Mouse (Mus musculus) heart, embryonic 12.5 days (tissue): ENCODE measurements around the gene Rcc1l. TPM values are rescaled to one million over a fixed set of nuclear protein-coding genes. Genes with fewer than 3 reads are reported as not detected.
A peak's percentile ranks its signal among the peaks of the same experiment; 100 is the strongest.

Source experiments
- ATAC-seq: fragments of 200-750 bp; cut with Nextera tagmentation; 2 replicates; pipeline ENCODE4 v1.8.0; 2017; ENCODE audit warnings: moderate TSS enrichment, moderate library complexity; ENCODE audit not compliant: insufficient number of reproducible peaks, low FRiP score
- H3K27ac ChIP-seq: fragments of 300-500 bp; sonication (generic); 2 replicates; pipeline ENCODE4 v1.5.1; 2016; ENCODE audit warnings: mild to moderate bottlenecking, moderate library complexity; ENCODE audit not compliant: poor library complexity, severe bottlenecking
- H3K27me3 ChIP-seq: fragments of 300-500 bp; sonication (generic); replicated peaks from 2 replicates; pipeline ENCODE4 v1.6.1; 2016; ENCODE audit warnings: mild to moderate bottlenecking, moderate library complexity
- H3K36me3 ChIP-seq: fragments of 300-500 bp; sonication (generic); 2 replicates; pipeline ENCODE4 v1.6.1; 2016; ENCODE audit warnings: mild to moderate bottlenecking, moderate library complexity
- H3K4me1 ChIP-seq: fragments of 300-500 bp; sonication (generic); replicated peaks from 2 replicates; pipeline ENCODE4 v1.6.1; 2016; ENCODE audit warnings: mild to moderate bottlenecking
- H3K4me2 ChIP-seq: fragments of 300-500 bp; sonication (generic); 2 replicates; pipeline ENCODE4 v1.6.1; 2016; ENCODE audit warnings: mild to moderate bottlenecking, moderate library complexity
- H3K4me3 ChIP-seq: fragments of 300-500 bp; sonication (generic); 2 replicates; pipeline ENCODE4 v1.5.1; 2016; ENCODE audit warnings: mild to moderate bottlenecking
- H3K9ac ChIP-seq: fragments of 300-500 bp; sonication (generic); 2 replicates; pipeline ENCODE4 v1.6.1; 2016; ENCODE audit warnings: mild to moderate bottlenecking, moderate library complexity
- H3K9me3 ChIP-seq: fragments of 300-500 bp; sonication (generic); replicated peaks from 2 replicates; pipeline ENCODE4 v1.6.1; 2016; ENCODE audit warnings: mild to moderate bottlenecking, moderate library complexity
- WGBS: fragments of 180-500 bp; shearing (Covaris S2); methylation state at CpG from one replicate; pipeline ENCODE4 v1.1.7; 2016; 5-methylcytosine and 5-hydroxymethylcytosine counted together
- polyA plus RNA-seq: library from polyadenylated mRNA; unstranded; fragments of >200 nt; fragmentation: Nextera tagmentation; extraction: Ambion mirVana; gene quantifications from 2 replicates; pipeline ENCODE4 v1.2.1, GENCODE M21; 2016

The Rcc1l gene
- polyA plus RNA-seq, 1 experiment from 2014 or later, result 25.4 TPM

DNA sequence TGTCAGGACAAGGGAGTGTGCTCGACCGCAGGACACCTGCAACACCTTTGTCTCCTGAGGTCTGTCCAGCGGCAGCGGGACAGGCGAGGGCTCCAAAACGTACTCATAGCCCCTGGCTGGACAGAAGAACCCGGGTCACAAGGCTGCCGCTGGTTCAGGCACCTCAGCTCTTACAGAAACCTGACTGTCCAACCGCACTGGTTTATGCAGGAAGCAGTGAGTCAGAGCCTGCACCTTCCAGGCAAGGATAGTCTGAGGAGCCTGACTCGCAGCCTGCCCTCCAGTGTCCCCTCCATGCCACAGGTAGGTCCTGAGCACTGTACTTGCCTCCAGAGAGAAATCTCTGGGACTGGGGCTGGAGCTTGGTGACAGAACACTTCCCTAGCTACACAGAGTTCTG lies 7.3 kb downstream of the Rcc1l start:
- ATAC-seq, result no peak
- H3K9me3 ChIP-seq, result no peaks in the 10 kb centered on the region
- WGBS, result 90% methylated on average over 10 of the region's 10 CpGs
- no peaks in the 10 kb centered on the region for H3K27me3 ChIP-seq
- H3K4me1 ChIP-seq, result peaks cover 10% of the 10 kb centered on the region
- H3K36me3 ChIP-seq, result peaks cover 71% of the 10 kb centered on the region
- H3K4me3 ChIP-seq, result no peak overlapping the region
- no peak overlapping the region for H3K27ac ChIP-seq
- H3K9ac ChIP-seq, result no peak overlapping the region
- no peak overlapping the region for H3K4me2 ChIP-seq

DNA sequence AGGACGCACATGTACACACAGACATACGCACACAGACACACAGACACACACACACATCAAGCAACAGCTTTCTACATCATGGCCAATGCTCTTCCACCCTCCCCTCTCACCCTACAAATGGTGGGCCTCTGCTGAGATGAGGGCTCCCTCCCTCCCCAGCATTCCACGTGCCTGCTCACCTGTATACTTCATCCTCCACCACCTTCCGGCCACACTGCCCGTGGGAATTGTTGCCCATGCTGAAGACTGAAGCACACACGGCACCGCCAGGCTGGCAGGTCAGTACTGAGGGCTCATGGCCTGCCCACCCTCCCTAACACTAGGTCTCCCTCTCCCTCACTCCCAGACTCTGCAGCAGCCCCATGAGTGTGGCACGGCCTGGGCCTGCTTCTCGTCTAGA lies 8.5 kb downstream of the Rcc1l start:
- WGBS, result 88% methylated on average over 9 of the region's 9 CpGs
- no peak overlapping the region for H3K9ac ChIP-seq
- H3K4me2 ChIP-seq, result no peak overlapping the region
- ATAC-seq, result no peak
- H3K4me1 ChIP-seq, result peaks cover 10% of the 10 kb centered on the region
- H3K9me3 ChIP-seq, result no peaks in the 10 kb centered on the region
- no peak overlapping the region for H3K27ac ChIP-seq
- peaks cover 78% of the 10 kb centered on the region for H3K36me3 ChIP-seq
- H3K4me3 ChIP-seq, result no peak overlapping the region
- H3K27me3 ChIP-seq, result no peaks in the 10 kb centered on the region

DNA sequence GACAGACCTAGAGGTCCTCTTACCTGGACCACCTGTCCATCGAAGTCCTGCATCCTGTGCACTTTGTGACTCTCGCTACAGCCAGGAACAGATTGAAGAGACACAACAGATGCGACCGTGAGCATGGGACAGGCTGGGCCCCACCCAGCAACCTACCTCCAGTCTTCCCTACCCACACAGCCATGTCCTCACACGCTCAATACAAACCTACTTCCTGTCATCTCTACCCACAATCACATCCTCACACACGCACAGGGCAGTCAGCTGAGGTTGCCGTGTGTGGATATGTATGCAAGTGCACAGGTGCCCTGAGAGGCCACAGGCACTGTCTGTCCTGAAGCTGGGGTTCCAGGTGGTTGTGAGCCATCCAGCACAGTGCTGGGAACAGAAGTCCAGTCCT lies 9.9 kb downstream of the Rcc1l start:
- Histone ChIP-seq H3K4me2 (no peak overlapping the region), H3K36me3 (peaks cover 81% of the 10 kb centered on the region), H3K4me3 (no peak overlapping the region), H3K9ac (no peak overlapping the region), H3K27me3 (no peaks in the 10 kb centered on the region), H3K27ac (no peak overlapping the region), H3K9me3 (no peaks in the 10 kb centered on the region), H3K4me1 (peaks cover 10% of the 10 kb centered on the region)
- ATAC-seq, result no peak
- 91% methylated on average over 7 of the region's 7 CpGs for WGBS

DNA sequence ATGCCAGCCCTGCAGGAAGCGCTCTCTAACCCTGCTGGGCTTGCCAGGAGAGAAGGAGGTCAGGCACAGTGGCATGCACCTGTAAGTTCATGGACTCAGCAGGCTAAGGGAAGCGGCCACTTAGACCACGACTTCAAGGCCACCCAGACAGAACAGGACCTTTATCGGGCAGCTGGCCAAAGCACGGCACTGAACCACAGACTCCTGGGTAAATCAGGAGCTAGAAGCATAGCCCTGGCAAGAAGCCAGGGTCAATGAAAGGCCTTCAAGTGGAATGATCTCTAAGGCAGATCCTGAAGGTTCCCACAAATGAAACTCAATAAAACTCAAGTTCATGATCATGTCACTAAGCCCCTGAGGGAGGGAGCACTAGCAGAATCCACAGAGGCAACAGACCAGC lies 11.9 kb downstream of the Rcc1l start:
- ATAC-seq, result no peak
- Histone ChIP-seq H3K4me3 (no peak overlapping the region), H3K4me1 (peaks cover 10% of the 10 kb centered on the region), H3K36me3 (peaks cover 81% of the 10 kb centered on the region), H3K9ac (no peak overlapping the region), H3K27me3 (no peaks in the 10 kb centered on the region), H3K4me2 (no peak overlapping the region), H3K27ac (no peak overlapping the region; the same call in 1 of the 2 replicates), H3K9me3 (no peaks in the 10 kb centered on the region)
- 57% methylated on average over 5 of the region's 5 CpGs for WGBS

DNA sequence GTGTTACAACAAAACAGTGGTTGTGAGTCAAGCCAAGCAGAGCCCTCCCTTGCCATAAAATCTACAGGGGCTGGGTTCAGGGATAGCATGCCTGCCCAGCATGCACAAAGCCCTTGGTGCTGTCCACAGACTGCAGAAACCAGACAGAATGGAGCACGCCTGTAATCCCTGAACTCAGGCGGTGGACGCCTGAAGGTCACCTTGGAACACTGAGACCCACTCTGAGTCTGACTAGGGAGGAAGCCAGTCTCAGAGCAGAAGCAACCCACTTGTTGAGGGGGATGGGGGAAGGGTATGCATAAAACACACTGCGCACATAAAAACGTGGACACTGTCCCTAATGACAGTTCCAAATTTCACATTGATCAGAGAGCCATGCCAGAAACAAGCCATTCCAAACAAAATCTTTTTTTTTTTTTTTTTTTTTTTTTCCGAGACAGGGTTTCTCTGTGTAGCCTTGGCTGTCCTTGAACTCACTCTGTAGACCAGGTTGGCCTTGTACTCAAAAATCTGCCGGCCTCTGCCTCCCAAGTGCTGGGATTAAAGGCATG lies 20.6 kb downstream of the Rcc1l start:
- 74% methylated on average over 7 of the region's 7 CpGs for WGBS
- no peak for ATAC-seq
- Histone ChIP-seq H3K27ac (no peak overlapping the region), H3K4me1 (no peaks in the 10 kb centered on the region; the same call in 1 of the 2 replicates), H3K4me2 (no peak overlapping the region), H3K4me3 (no peak overlapping the region), H3K9ac (no peak overlapping the region), H3K9me3 (no peaks in the 10 kb centered on the region), H3K27me3 (no peaks in the 10 kb centered on the region), H3K36me3 (peaks cover 86% of the 10 kb centered on the region)

DNA sequence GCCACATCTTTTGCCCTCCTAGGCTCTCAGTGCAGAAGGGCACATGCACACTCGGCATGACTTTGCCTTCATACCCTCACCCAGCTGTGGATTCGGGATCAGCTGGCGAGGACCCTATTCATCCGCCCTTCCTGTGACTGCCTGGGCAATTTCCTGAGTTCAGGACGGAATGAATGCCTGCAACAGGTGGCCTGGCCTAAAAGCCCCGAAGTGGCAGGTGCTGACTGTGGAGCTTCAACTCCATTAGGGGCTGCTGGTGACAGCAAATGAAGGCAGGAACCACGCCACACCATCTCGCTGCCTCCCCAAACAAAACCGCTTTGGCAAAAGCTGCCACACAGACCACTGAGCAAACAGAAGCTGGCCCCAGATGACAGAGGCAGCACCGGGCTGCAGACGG lies 24.7 kb downstream of the Rcc1l start:
- no peak for ATAC-seq
- H3K36me3 ChIP-seq, result peaks cover 83% of the 10 kb centered on the region
- H3K4me2 ChIP-seq, result no peak overlapping the region
- H3K27me3 ChIP-seq, result no peaks in the 10 kb centered on the region
- no peak overlapping the region for H3K27ac ChIP-seq
- WGBS, result 92% methylated on average over 11 of the region's 11 CpGs
- peaks cover 6% of the 10 kb centered on the region for H3K4me1 ChIP-seq
- H3K9me3 ChIP-seq, result no peaks in the 10 kb centered on the region
- H3K9ac ChIP-seq, result no peak overlapping the region
- H3K4me3 ChIP-seq, result no peak overlapping the region

DNA sequence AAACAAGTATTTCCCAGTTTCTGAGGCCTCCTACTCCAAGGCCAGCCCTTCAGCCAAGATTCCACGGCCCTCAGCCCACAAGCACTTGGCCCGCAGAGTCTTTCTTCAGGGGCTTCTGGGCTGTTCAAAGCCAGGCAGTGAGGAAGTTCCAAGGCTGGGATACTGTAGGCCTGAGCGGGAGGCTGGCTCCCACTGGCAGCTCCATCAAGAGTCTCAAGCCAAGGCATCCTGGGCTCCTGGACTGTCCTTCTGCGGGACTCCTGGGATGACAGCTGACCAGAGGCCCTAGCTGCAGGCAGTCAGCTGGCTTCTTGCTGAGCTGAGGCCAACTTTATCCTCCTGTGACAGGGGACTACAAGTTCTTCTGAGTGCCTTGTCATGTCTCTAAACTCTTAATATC lies 28.4 kb downstream of the Rcc1l start:
- no peak overlapping the region for H3K9ac ChIP-seq
- H3K9me3 ChIP-seq, result no peaks in the 10 kb centered on the region; the same call in 1 of the 2 replicates
- H3K27ac ChIP-seq, result no peak overlapping the region
- H3K27me3 ChIP-seq, result no peaks in the 10 kb centered on the region
- H3K4me3 ChIP-seq, result no peak overlapping the region
- no peak overlapping the region for H3K4me2 ChIP-seq
- H3K36me3 ChIP-seq, result peaks cover 60% of the 10 kb centered on the region
- WGBS, result 91% methylated on average over 4 of the region's 4 CpGs
- ATAC-seq, result no peak
- peaks cover 9% of the 10 kb centered on the region for H3K4me1 ChIP-seq

DNA sequence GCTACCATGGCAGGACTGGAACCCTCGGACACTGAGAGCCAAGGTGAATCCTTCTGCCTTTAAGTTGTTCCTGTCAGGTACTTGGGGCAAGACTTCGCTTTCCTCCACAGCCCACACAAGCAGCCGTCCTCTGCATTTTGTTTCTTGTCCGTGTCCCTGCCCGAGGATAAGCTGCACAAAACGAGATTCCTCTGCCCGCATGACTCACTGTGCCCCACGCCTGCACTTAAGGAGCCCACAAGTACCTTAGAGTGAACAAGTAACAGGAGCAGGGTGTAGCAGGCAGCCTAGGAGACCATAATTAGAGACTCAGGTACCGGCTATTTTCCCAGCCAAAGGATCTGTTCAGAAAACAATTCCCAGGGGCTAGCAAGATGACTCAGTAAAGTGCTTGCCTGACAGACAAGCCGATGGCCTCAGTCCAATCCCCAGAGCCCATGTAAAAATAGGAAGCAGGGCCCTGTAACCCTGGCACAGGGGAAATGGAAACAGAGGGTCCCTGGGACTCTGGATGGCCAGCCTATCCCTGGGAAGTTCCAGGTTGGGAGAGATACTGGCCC lies 29.3 kb downstream of the Rcc1l start:
- no peak for ATAC-seq
- Histone ChIP-seq H3K4me1 (peaks cover 9% of the 10 kb centered on the region), H3K27ac (peak overlapping the region; percentile 34), H3K9me3 (peaks cover under 1% of the 10 kb centered on the region; the same call in 1 of the 2 replicates), H3K9ac (no peak overlapping the region), H3K27me3 (no peaks in the 10 kb centered on the region), H3K36me3 (peaks cover 57% of the 10 kb centered on the region), H3K4me2 (no peak overlapping the region), H3K4me3 (no peak overlapping the region)
- WGBS, result 72% methylated on average over 10 of the region's 10 CpGs

DNA sequence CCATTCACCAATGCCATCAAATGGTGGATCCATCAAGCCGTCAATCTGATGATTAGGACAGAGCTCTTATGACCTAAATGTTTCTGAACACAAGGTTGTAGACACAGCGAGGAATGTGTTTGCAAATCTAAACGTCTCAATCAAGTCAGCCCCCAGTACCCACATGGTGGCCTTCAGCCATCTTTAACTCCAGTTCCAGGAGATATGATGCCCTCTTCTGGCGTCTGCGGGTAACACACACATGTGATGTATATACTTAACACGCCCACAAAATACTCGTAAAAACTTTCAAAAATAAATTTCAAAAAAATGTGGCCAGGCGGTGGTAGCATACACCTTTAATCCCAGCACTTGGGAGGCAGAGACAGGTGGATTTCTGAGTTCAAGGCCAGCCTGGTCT lies 31.6 kb downstream of the Rcc1l start:
- no peak for ATAC-seq
- Histone ChIP-seq H3K9ac (no peak overlapping the region), H3K4me2 (no peak overlapping the region), H3K4me1 (peaks cover 9% of the 10 kb centered on the region), H3K27me3 (no peaks in the 10 kb centered on the region), H3K4me3 (no peak overlapping the region), H3K27ac (no peak overlapping the region), H3K36me3 (peaks cover 40% of the 10 kb centered on the region), H3K9me3 (peaks cover 5% of the 10 kb centered on the region; the same call in 1 of the 2 replicates)
- WGBS, result 90% methylated on average over 8 of the region's 8 CpGs

DNA sequence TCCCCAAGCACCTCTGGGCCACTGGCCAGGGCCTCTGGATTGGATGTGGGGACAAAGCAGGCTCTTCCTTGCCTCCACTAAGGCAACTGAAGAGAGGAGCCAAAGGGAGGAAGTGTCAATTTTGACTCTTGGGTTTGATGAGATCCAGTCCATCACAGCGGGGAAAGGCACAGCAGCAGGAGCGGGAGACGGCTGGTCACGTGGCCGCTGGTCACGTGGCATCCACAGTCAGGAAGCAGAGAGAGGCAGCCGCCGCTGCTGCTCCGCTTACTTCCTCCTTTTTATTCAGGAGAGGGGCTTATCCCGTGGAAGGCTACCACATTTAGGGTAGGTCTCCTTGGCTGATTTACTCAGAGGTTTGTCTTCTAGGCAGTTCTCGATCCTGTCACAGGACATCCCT lies 34.2 kb downstream of the Rcc1l start:
- ATAC-seq, result no peak
- Histone ChIP-seq H3K4me3 (no peak overlapping the region), H3K9ac (no peak overlapping the region), H3K4me1 (peaks cover 8% of the 10 kb centered on the region), H3K9me3 (peaks cover 5% of the 10 kb centered on the region; the same call in 1 of the 2 replicates), H3K36me3 (peaks cover 23% of the 10 kb centered on the region), H3K27me3 (no peaks in the 10 kb centered on the region), H3K4me2 (no peak overlapping the region), H3K27ac (no peak overlapping the region)
- 66% methylated on average over 11 of the region's 11 CpGs for WGBS

DNA sequence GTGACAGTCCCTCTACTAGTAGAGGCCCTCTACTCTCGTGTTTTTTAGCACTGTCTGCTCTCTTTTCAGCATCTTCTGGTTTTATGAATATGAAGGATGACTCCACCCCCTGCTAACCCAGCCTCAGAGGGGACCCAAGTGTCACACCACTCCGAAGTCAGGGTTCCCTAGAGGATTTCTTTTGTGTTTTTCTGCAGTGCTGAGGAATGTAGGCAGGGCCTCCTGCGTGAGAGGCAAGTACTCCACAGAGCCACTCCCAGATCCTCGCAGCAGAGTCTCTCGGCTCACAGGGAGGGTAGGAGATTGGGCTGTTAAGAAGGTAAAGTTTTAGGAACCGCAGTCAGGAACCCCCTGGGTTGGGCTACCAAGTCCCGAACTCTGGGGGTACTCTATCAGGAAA lies 35.3 kb downstream of the Rcc1l start:
- H3K9ac ChIP-seq, result no peak overlapping the region
- no peak for ATAC-seq
- H3K4me3 ChIP-seq, result no peak overlapping the region
- H3K4me1 ChIP-seq, result no peaks in the 10 kb centered on the region
- 63% methylated on average over 7 of the region's 7 CpGs for WGBS
- peaks cover 5% of the 10 kb centered on the region; the same call in 1 of the 2 replicates for H3K9me3 ChIP-seq
- H3K27ac ChIP-seq, result no peak overlapping the region
- no peaks in the 10 kb centered on the region for H3K27me3 ChIP-seq
- peaks cover 31% of the 10 kb centered on the region for H3K36me3 ChIP-seq
- H3K4me2 ChIP-seq, result no peak overlapping the region

DNA sequence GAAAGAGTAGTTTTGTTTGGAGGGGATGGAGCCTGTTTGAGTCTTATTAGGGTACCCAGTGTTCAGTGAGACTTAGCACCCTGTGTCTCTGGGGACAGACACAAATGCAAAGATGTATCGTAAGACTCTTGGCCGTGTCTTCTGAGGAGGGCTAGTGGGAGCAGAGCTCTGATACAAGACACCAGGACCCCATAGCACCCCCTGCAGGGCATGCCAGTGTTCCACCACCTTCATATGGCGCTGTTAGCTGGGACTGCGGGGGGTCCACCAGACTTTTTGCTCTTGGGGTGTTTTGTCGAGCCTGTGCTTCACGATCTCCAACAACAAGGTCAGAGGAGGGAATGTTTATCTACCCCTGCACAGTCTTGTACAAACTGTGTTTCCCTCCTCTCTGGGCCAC lies 37.1 kb downstream of the Rcc1l start:
- Histone ChIP-seq H3K27ac (no peak overlapping the region), H3K27me3 (no peaks in the 10 kb centered on the region), H3K4me2 (no peak overlapping the region), H3K9me3 (0 out of 2 replicates have a peak, but pooled peaks cover 5% of the 10 kb centered on the region), H3K4me3 (no peak overlapping the region), H3K36me3 (peaks cover 36% of the 10 kb centered on the region), H3K9ac (no peak overlapping the region), H3K4me1 (no peaks in the 10 kb centered on the region)
- 81% methylated on average over 6 of the region's 6 CpGs for WGBS
- ATAC-seq, result no peak
